ENCODE assay signal across 22 mouse cellular contexts in genomic region chr17:29059581-29059980, GRCm38 (mm10). TPM values are rescaled to one million over a fixed set of nuclear protein-coding genes. Genes with fewer than 3 reads are reported as not detected.
"Had no signal": no experiment of that assay in that cellular context is flagged by ENCODE, and none has a peak within 500 bp of the region (broad histone marks: within the 10 kb centered on the region; RNA-seq: fewer than 3 reads in every experiment).

No protein-coding gene starts in this region.

- H3K27me3 ChIP-seq: intestine, embryonic 15.5 days; kidney, embryonic 15.5 days; limb, embryonic 13.5 days; neural tube, embryonic 12.5 days; neural tube, embryonic 15.5 days had no signal

- H3K9ac ChIP-seq: intestine, embryonic 15.5 days; kidney, embryonic 15.5 days; limb, embryonic 13.5 days; liver, embryonic 14.5 days; liver, postnatal 0 days; neural tube, embryonic 12.5 days; neural tube, embryonic 15.5 days had no signal

- H3K36me3 ChIP-seq: intestine, embryonic 15.5 days; kidney, embryonic 15.5 days; limb, embryonic 10.5 days; limb, embryonic 13.5 days; neural tube, embryonic 12.5 days; neural tube, embryonic 15.5 days had no signal

- H3K4me3 ChIP-seq: intestine, embryonic 15.5 days; kidney, embryonic 15.5 days; limb, embryonic 10.5 days; limb, embryonic 13.5 days; neural tube, embryonic 12.5 days; neural tube, embryonic 15.5 days had no signal

- H3K4me2 ChIP-seq: intestine, embryonic 15.5 days; kidney, embryonic 15.5 days; limb, embryonic 13.5 days; midbrain, embryonic 11.5 days; neural tube, embryonic 12.5 days; neural tube, embryonic 15.5 days had no signal

- H3K27ac ChIP-seq: intestine, embryonic 15.5 days; kidney, embryonic 15.5 days; limb, embryonic 10.5 days; limb, embryonic 13.5 days; liver, embryonic 14.5 days; neural tube, embryonic 12.5 days; neural tube, embryonic 15.5 days had no signal

- ATAC-seq: intestine, embryonic 15.5 days; liver, postnatal 0 days had no signal

- H3K9me3 ChIP-seq: intestine, embryonic 15.5 days; kidney, embryonic 15.5 days; limb, embryonic 10.5 days; limb, embryonic 13.5 days; neural tube, embryonic 12.5 days; neural tube, embryonic 15.5 days had no signal

- DNase-seq: kidney, adult 11 months; kidney, adult 8-10 months; kidney, postnatal 10 days; kidney, postnatal 36 days; liver; liver, postnatal 0 days; midbrain, embryonic 14.5 days; right cerebral cortex, adult 18-20 months; right cerebral cortex, postnatal 14 days; right cerebral cortex, postnatal 4 days; thymus, adult 18-20 months; thymus, postnatal 36 days had no signal

RNA-seq across cellular contexts. Expression of gene Rab44, which starts 54.4 kb away (rescaled TPM):
- total RNA-seq: left cerebral cortex, postnatal 14 days; midbrain, postnatal 0 days had no signal
- polyA plus RNA-seq: midbrain, postnatal 0 days had no signal
